Mouse (Mus musculus): ENCODE measurements around the gene Chd6.

Gene Chd6

GRCm38 (mm10) chr2:161066097-161066759, 42.6 kb downstream of the Chd6 start:
- no peak for DNase-seq

GRCm38 (mm10) chr2:161065594-161065993, 43.3 kb downstream of the Chd6 start:
- DNase-seq: no peak

- DNase-seq: no peak
These were observed 44.0 kb downstream of the Chd6 start for GRCm38 (mm10) chr2:161064836-161065235.

GRCm38 (mm10) chr2:161058841-161059240, 50.0 kb downstream of the Chd6 start:
- DNase-seq: peak; percentile 88

- DNase-seq: no peak
These were observed 55.1 kb downstream of the Chd6 start for GRCm38 (mm10) chr2:161053765-161054164.

- no peak for DNase-seq
These were observed 56.7 kb downstream of the Chd6 start for GRCm38 (mm10) chr2:161052175-161052574.

GRCm38 (mm10) chr2:161049426-161049825, 59.4 kb downstream of the Chd6 start:
- peak; percentile 72 for DNase-seq

GRCm38 (mm10) chr2:161044492-161045201, 64.2 kb downstream of the Chd6 start:
- no peak for DNase-seq

- DNase-seq: no peak
These were observed 66.0 kb downstream of the Chd6 start for GRCm38 (mm10) chr2:161042874-161043273.

GRCm38 (mm10) chr2:161040743-161041142, 68.1 kb downstream of the Chd6 start:
- peak; percentile 18 for DNase-seq

GRCm38 (mm10) chr2:161037766-161038165, 71.1 kb downstream of the Chd6 start:
- DNase-seq: no peak

- peak; percentile 20 for DNase-seq
These were observed 75.7 kb downstream of the Chd6 start for GRCm38 (mm10) chr2:161033141-161033540.

- DNase-seq: no peak
These were observed 76.5 kb downstream of the Chd6 start for GRCm38 (mm10) chr2:161032394-161032793.

GRCm38 (mm10) chr2:161024606-161025005, 84.3 kb downstream of the Chd6 start:
- no peak for DNase-seq

GRCm38 (mm10) chr2:161017913-161018312, 91.0 kb downstream of the Chd6 start:
- DNase-seq: no peak

- DNase-seq: peak; percentile 69
These were observed 96.2 kb downstream of the Chd6 start for GRCm38 (mm10) chr2:161012577-161013251.

GRCm38 (mm10) chr2:161004338-161004737, 104.5 kb downstream of the Chd6 start:
- DNase-seq: no peak

- DNase-seq: no peak
These were observed 111.7 kb downstream of the Chd6 start for GRCm38 (mm10) chr2:160996987-160997763.

GRCm38 (mm10) chr2:160994181-160994580, 114.7 kb downstream of the Chd6 start:
- no peak for DNase-seq

GRCm38 (mm10) chr2:160992465-160992864, 116.4 kb downstream of the Chd6 start:
- DNase-seq: no peak

- DNase-seq: peak; percentile 16
These were observed 118.4 kb downstream of the Chd6 start for GRCm38 (mm10) chr2:160990339-160991070.

GRCm38 (mm10) chr2:160987503-160987902, 121.4 kb downstream of the Chd6 start:
- no peak for DNase-seq

Data from kidney, adult 9 months (tissue).